Mouse (Mus musculus) liver, embryonic 14.5 days (tissue): ENCODE data around the gene T2.

Experiments used
- CTCF ChIP-seq: IDR thresholded peaks from 2 replicates; pipeline ENCODE4 v1.5.1; 2016; ENCODE audit warnings: antibody characterized with exemption, low read depth, control low read depth
- EP300 ChIP-seq: IDR thresholded peaks from 2 replicates; pipeline ENCODE4 v1.6.1; 2016; ENCODE audit warnings: antibody characterized with exemption, low read depth

DNA sequence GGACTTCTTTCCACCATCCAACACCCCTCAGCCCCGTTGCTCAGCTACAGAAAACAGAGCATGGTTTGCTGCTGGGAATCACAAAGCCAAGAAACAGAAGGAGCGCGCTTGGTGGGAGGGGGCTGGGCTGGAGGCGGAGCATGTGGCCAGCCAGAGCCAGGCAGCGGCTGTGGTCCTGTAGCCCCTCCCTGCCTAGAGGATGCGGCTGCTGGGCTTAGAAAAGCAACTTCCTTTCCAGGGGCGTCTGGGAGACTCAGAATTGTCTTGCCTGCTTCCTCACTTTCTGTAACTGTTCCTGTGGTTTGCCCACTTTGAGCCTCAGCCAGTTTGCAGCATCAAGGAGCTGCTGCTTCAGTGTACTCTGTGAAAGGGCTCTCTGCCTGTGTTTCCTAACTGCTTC, 16.0 kb downstream of the T2 start:
- TF ChIP-seq EP300 (no peak), CTCF (no peak)
